Mouse (Mus musculus): ENCODE measurements at regions not wholly inside any gene's neighbourhood (a gene's known extent, or its start where the extent isn't known, plus 50 kb on each side); places are given as distances from the start of the nearest gene placed in this dataset.

DNA sequence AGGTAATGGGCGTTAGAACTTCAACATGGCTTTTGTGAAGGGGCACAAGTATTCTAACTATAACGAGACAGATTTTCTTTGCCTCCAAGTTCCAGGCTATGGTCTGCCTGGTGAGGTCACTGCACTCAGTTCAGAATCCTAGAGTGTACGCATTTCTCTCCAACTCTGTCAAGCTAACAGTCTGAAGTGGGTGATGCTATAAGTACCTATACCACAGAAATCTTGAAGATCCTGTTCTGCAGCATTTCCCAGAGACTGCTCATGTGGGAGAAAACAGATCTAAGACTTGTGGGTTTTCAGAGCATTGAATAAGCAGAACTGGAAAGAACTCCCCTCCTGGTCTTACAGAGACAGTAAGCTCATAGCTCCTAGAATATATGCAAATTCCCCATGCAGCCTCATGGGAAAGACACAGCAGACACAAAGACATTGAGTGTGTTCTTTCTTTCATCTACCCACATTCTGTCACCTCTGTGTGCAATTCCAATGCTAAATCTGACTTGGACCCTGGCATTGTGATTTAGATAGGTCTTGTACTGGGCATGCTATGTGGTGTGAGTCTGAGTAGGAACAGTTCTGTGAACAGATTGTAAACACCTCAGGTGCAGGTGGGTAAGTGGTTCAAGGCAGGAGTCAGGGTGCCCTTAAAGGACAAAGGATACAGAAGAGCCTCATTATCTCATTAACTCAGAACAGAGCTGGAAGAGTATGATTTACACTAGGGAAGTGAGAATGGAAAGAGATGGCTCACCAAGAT, 245.1 kb upstream of the Cpeb2 start:
- H3K9ac ChIP-seq: no peak overlapping the region
- no peaks in the 10 kb centered on the region for H3K27me3 ChIP-seq (replicated peaks)
- no peak overlapping the region for H3K4me2 ChIP-seq
- no peak overlapping the region for H3K27ac ChIP-seq
- no peaks in the 10 kb centered on the region for H3K36me3 ChIP-seq
- WGBS: 70% methylated on average over 3 of the region's 3 CpGs
- H3K9me3 ChIP-seq: no peaks in the 10 kb centered on the region
- no peak overlapping the region for H3K4me3 ChIP-seq (replicated peaks)
- no peak for ATAC-seq (ENCODE audit: insufficient read depth, low FRiP score, low read depth)
- H3K4me1 ChIP-seq: no peaks in the 10 kb centered on the region

GRCm38 (mm10) chr5:42989287-42989686, 243.7 kb upstream of the Cpeb2 start:
- H3K4me1 ChIP-seq: no peaks in the 10 kb centered on the region
- no peak overlapping the region for H3K9ac ChIP-seq
- H3K36me3 ChIP-seq: no peaks in the 10 kb centered on the region
- no peak for ATAC-seq (ENCODE audit: insufficient read depth, low FRiP score, low read depth)
- no peak overlapping the region for H3K4me3 ChIP-seq (replicated peaks)
- 79% methylated on average over 3 of the region's 3 CpGs for WGBS
- H3K27ac ChIP-seq: no peak overlapping the region
- H3K9me3 ChIP-seq: no peaks in the 10 kb centered on the region
- H3K27me3 ChIP-seq (replicated peaks): no peaks in the 10 kb centered on the region
- no peak overlapping the region for H3K4me2 ChIP-seq

GRCm38 (mm10) chr5:43024006-43024593, 208.9 kb upstream of the Cpeb2 start:
- peak; percentile 88 for ATAC-seq (ENCODE audit: insufficient read depth, low FRiP score, low read depth)

DNA sequence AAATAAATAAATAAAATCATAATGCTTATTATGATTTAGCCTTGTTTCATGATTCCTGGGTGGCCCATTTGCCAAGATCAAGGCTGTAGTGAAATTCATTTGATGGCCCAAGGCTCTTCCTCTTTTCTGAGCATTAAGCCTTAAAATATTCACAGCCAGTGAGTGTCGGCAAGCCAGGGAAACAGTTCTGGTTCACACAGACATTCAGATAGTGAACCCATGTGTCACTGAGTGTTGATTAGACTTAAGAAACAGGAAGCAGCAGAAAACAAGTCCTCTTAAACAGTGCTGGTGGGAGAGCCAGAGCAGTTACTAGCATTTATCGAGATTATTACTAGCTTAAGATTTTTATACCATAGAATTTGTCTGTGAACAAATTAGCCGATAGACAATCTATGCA, 201.7 kb upstream of the Cpeb2 start:
- H3K4me2 ChIP-seq: no peak overlapping the region

More at GRCm38 (mm10) chr5:43024006-43024593, 208.9 kb upstream of the Cpeb2 start:
- H3K4me2 ChIP-seq: no peak overlapping the region
- H3K27me3 ChIP-seq (replicated peaks): no peaks in the 10 kb centered on the region
- peak overlapping the region; percentile 71; the same call in 1 of the 2 replicates for H3K27ac ChIP-seq
- WGBS: 72% methylated on average over 7 of the region's 7 CpGs
- no peaks in the 10 kb centered on the region for H3K9me3 ChIP-seq
- H3K9ac ChIP-seq: no peak overlapping the region
- no peak overlapping the region for H3K4me3 ChIP-seq (replicated peaks)
- H3K36me3 ChIP-seq: no peaks in the 10 kb centered on the region
- H3K4me1 ChIP-seq: no peaks in the 10 kb centered on the region

GRCm38 (mm10) chr5:43031916-43032315, 201.1 kb upstream of the Cpeb2 start:
- Histone ChIP-seq H3K36me3 (no peaks in the 10 kb centered on the region), H3K9ac (no peak overlapping the region), H3K4me1 (no peaks in the 10 kb centered on the region), H3K9me3 (no peaks in the 10 kb centered on the region), H3K27me3 (replicated peaks) (no peaks in the 10 kb centered on the region), H3K27ac (no peak overlapping the region), H3K4me3 (replicated peaks) (no peak overlapping the region), H3K4me2 (no peak overlapping the region)
- WGBS: 78% methylated on average over 5 of the region's 5 CpGs
- no peak for ATAC-seq (ENCODE audit: insufficient read depth, low FRiP score, low read depth)

More for the DNA sequence above, 201.7 kb upstream of the Cpeb2 start:
- no peak for ATAC-seq (ENCODE audit: insufficient read depth, low FRiP score, low read depth)
- Histone ChIP-seq H3K4me1 (no peaks in the 10 kb centered on the region), H3K36me3 (no peaks in the 10 kb centered on the region), H3K9me3 (no peaks in the 10 kb centered on the region), H3K4me3 (replicated peaks) (no peak overlapping the region), H3K9ac (no peak overlapping the region), H3K27me3 (replicated peaks) (no peaks in the 10 kb centered on the region), H3K27ac (no peak overlapping the region)
- 75% methylated on average over 3 of the region's 3 CpGs for WGBS

DNA sequence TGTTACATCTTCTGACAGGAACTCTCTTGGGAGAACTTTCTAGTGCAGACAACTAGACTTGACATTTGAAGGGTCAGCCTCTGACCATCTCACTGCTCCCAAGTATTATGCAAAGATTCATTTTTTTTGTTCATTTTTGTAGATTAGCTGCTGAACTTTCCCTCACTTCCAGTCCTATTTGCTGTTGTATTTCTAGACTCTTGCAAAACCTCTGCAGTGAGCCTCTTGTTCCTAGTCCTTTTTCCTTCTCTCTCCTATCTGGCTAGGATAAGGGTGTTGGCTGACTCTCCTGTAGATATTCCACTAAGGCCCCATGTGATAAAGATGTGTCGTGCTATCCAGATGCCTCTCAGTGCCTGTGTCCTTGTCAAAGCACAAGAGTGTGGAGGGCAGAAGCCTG, 198.5 kb upstream of the Cpeb2 start:
- Histone ChIP-seq H3K4me2 (no peak overlapping the region), H3K4me1 (no peaks in the 10 kb centered on the region), H3K27me3 (replicated peaks) (no peaks in the 10 kb centered on the region), H3K9ac (no peak overlapping the region), H3K4me3 (replicated peaks) (no peak overlapping the region), H3K9me3 (no peaks in the 10 kb centered on the region), H3K27ac (no peak overlapping the region), H3K36me3 (no peaks in the 10 kb centered on the region)
- WGBS: 74% methylated on average over 1 of the region's 1 CpGs
- no peak for ATAC-seq (ENCODE audit: insufficient read depth, low FRiP score, low read depth)

DNA sequence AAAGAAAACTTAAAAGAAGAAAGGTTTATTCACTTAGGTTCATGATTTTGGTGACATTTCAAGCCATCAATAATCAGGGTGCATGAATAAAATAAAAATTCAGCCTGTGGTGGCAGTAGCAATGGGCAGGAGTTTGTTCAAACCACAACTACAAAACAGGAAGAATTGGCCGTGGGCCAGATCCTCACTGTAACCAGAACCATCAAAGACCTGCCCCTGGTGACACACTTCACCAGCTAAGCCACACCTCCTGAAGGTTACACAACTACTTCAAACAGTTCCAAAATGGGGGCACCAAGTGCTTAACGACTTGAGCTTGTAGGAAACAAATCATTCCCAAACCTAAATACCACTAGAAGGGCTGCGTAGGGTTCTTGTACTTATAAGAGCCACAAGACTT, 195.4 kb upstream of the Cpeb2 start:
- Histone ChIP-seq H3K4me1 (no peaks in the 10 kb centered on the region), H3K4me3 (replicated peaks) (no peak overlapping the region), H3K9ac (no peak overlapping the region), H3K9me3 (no peaks in the 10 kb centered on the region), H3K27ac (no peak overlapping the region), H3K36me3 (no peaks in the 10 kb centered on the region), H3K27me3 (replicated peaks) (no peaks in the 10 kb centered on the region), H3K4me2 (no peak overlapping the region)
- WGBS: 60% methylated on average over 3 of the region's 3 CpGs
- ATAC-seq (ENCODE audit: insufficient read depth, low FRiP score, low read depth): no peak

DNA sequence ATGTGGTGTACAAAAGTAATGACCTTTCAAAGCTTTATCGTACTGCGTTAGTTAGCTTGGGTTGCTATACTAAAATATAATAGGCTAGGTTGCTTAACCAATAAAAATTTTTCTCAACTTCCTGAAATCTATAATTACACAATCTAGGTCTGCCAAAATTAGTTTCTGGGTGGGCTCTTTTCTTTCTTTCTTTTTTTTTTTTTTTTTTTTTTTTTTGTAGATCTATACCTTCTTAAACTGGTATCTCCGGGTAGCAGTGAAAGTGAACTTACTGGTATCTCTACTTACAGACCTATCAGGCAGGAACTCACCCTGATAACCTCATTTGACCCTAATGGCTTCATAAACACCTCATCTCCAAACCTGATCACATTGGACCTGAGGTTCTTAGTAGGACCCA, 193.4 kb upstream of the Cpeb2 start:
- Histone ChIP-seq H3K36me3 (no peaks in the 10 kb centered on the region), H3K4me3 (replicated peaks) (no peak overlapping the region), H3K9ac (no peak overlapping the region), H3K9me3 (no peaks in the 10 kb centered on the region), H3K27ac (no peak overlapping the region), H3K4me1 (no peaks in the 10 kb centered on the region), H3K4me2 (no peak overlapping the region), H3K27me3 (replicated peaks) (no peaks in the 10 kb centered on the region)
- no peak for ATAC-seq (ENCODE audit: insufficient read depth, low FRiP score, low read depth)
- WGBS: 82% methylated on average over 3 of the region's 3 CpGs

- Histone ChIP-seq H3K36me3 (no peaks in the 10 kb centered on the region), H3K27me3 (replicated peaks) (no peaks in the 10 kb centered on the region), H3K4me2 (no peak overlapping the region), H3K9ac (no peak overlapping the region), H3K4me3 (replicated peaks) (no peak overlapping the region), H3K9me3 (no peaks in the 10 kb centered on the region), H3K27ac (no peak overlapping the region), H3K4me1 (no peaks in the 10 kb centered on the region)
- no peak for ATAC-seq (ENCODE audit: insufficient read depth, low FRiP score, low read depth)
- WGBS: 77% methylated on average over 3 of the region's 3 CpGs
Observed at GRCm38 (mm10) chr5:43042585-43042984, 190.4 kb upstream of the Cpeb2 start.

DNA sequence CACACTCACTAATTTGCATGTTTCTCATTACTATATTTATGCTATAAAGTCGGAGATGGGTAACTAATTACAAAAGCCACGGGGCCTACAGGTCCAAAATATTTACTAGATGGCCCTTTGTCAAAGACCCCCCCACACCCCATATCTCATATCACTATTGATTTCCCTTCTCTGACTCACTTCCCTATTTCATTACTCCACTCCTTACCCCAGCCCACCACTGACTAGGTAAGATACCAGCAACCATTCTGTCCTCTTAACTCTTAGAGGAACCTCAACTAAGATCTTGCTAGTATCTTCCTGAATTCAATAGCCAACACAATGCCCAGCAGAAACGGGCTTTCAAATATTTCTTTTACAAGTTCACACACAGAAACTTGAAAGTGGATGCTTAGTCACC, 187.1 kb upstream of the Cpeb2 start:
- no peak overlapping the region for H3K27ac ChIP-seq
- H3K27me3 ChIP-seq (replicated peaks): no peaks in the 10 kb centered on the region
- H3K36me3 ChIP-seq: no peaks in the 10 kb centered on the region
- H3K4me3 ChIP-seq (replicated peaks): no peak overlapping the region
- H3K9ac ChIP-seq: no peak overlapping the region
- no peaks in the 10 kb centered on the region for H3K4me1 ChIP-seq
- no peaks in the 10 kb centered on the region for H3K9me3 ChIP-seq
- ATAC-seq (ENCODE audit: insufficient read depth, low FRiP score, low read depth): no peak
- no peak overlapping the region for H3K4me2 ChIP-seq
- 74% methylated on average over 3 of the region's 3 CpGs for WGBS

GRCm38 (mm10) chr5:43047316-43047715, 185.7 kb upstream of the Cpeb2 start:
- ATAC-seq (ENCODE audit: insufficient read depth, low FRiP score, low read depth): no peak
- H3K4me1 ChIP-seq: no peaks in the 10 kb centered on the region
- H3K36me3 ChIP-seq: no peaks in the 10 kb centered on the region
- H3K27ac ChIP-seq: no peak overlapping the region
- H3K9ac ChIP-seq: no peak overlapping the region
- no peak overlapping the region for H3K4me3 ChIP-seq (replicated peaks)
- no peak overlapping the region for H3K4me2 ChIP-seq
- H3K27me3 ChIP-seq (replicated peaks): no peaks in the 10 kb centered on the region
- WGBS: 92% methylated on average over 2 of the region's 2 CpGs
- H3K9me3 ChIP-seq: no peaks in the 10 kb centered on the region

GRCm38 (mm10) chr5:43048196-43049050, 184.5 kb upstream of the Cpeb2 start:
- no peaks in the 10 kb centered on the region for H3K4me1 ChIP-seq
- no peaks in the 10 kb centered on the region for H3K36me3 ChIP-seq
- H3K4me2 ChIP-seq: no peak overlapping the region
- ATAC-seq (ENCODE audit: insufficient read depth, low FRiP score, low read depth): no peak
- H3K27ac ChIP-seq: no peak overlapping the region
- no peak overlapping the region for H3K9ac ChIP-seq
- no peaks in the 10 kb centered on the region for H3K27me3 ChIP-seq (replicated peaks)
- 75% methylated on average over 8 of the region's 8 CpGs for WGBS
- no peaks in the 10 kb centered on the region for H3K9me3 ChIP-seq
- H3K4me3 ChIP-seq (replicated peaks): no peak overlapping the region

Measured in stomach, embryonic 15.5 days (tissue).